Mouse (Mus musculus): ENCODE data around the gene Ace3. TPM values are rescaled to one million over a fixed set of nuclear protein-coding genes. Genes with fewer than 3 reads are reported as not detected.

Gene Ace3
- polyA plus RNA-seq, 2 experiments, result not detected

- Histone ChIP-seq H3K9me3 (ENCODE audit: control insufficient read depth, low read length) (no peaks in the 10 kb centered on the region), H3K27me3 (ENCODE audit: control insufficient read depth, insufficient read depth, low read length) (no peaks in the 10 kb centered on the region), H3K36me3 (ENCODE audit: control insufficient read depth, insufficient read depth, low read length) (peaks cover 47% of the 10 kb centered on the region), H3K27ac (replicated peaks; ENCODE audit: low read depth, low read length) (no peak overlapping the region), H3K4me1 (ENCODE audit: control insufficient read depth, insufficient read depth, low read length) (no peaks in the 10 kb centered on the region), H3K4me2 (replicated peaks; ENCODE audit: low read depth, low read length, severe bottlenecking) (no peak overlapping the region), H3K4me3 (replicated peaks; ENCODE audit: low read length) (no peak overlapping the region), H3K9ac (ENCODE audit: low read depth, low read length, severe bottlenecking) (no peak overlapping the region)
- DNase-seq (ENCODE audit: low spot score) (no peak), ATAC-seq (ENCODE audit: low FRiP score, low read depth) (no peak)
- 87% methylated on average over 9 of the region's 9 CpGs for WGBS
- TF ChIP-seq POLR2A (IDR thresholded peaks at IDR 0.05; ENCODE audit: borderline replicate concordance, extremely low read depth, insufficient read depth, insufficient read length), result no peak
Measured at GRCm38 (mm10) chr11:106046584-106046983, 52.1 kb downstream of the Ace3 start.

- 95% methylated on average over 2 of the region's 2 CpGs for WGBS
- no peak for TF ChIP-seq POLR2A (IDR thresholded peaks at IDR 0.05; ENCODE audit: borderline replicate concordance, extremely low read depth, insufficient read depth, insufficient read length)
- Histone ChIP-seq H3K4me1 (ENCODE audit: control insufficient read depth, insufficient read depth, low read length) (no peaks in the 10 kb centered on the region), H3K9ac (ENCODE audit: low read depth, low read length, severe bottlenecking) (no peak overlapping the region), H3K4me2 (replicated peaks; ENCODE audit: low read depth, low read length, severe bottlenecking) (no peak overlapping the region), H3K27me3 (ENCODE audit: control insufficient read depth, insufficient read depth, low read length) (no peaks in the 10 kb centered on the region), H3K9me3 (ENCODE audit: control insufficient read depth, low read length) (no peaks in the 10 kb centered on the region), H3K36me3 (ENCODE audit: control insufficient read depth, insufficient read depth, low read length) (peaks cover 90% of the 10 kb centered on the region), H3K27ac (replicated peaks; ENCODE audit: low read depth, low read length) (no peak overlapping the region), H3K4me3 (replicated peaks; ENCODE audit: low read length) (no peak overlapping the region)
- DNase-seq (ENCODE audit: low spot score) (no peak), ATAC-seq (ENCODE audit: low FRiP score, low read depth) (no peak)
Measured at GRCm38 (mm10) chr11:106053921-106054320, 59.4 kb downstream of the Ace3 start.

- over 99% methylated on average over 8 of the region's 8 CpGs for WGBS
- H3K36me3 ChIP-seq (ENCODE audit: control insufficient read depth, insufficient read depth, low read length), result peaks cover 90% of the 10 kb centered on the region
Measured at GRCm38 (mm10) chr11:106054600-106054999, 60.1 kb downstream of the Ace3 start.

More at GRCm38 (mm10) chr11:106054600-106054999, 60.1 kb downstream of the Ace3 start:
- DNase-seq (ENCODE audit: low spot score) (no peak), ATAC-seq (ENCODE audit: low FRiP score, low read depth) (no peak)
- no peak for TF ChIP-seq POLR2A (IDR thresholded peaks at IDR 0.05; ENCODE audit: borderline replicate concordance, extremely low read depth, insufficient read depth, insufficient read length)
- no peak overlapping the region for H3K4me3 ChIP-seq (replicated peaks; ENCODE audit: low read length)
- no peaks in the 10 kb centered on the region for H3K4me1 ChIP-seq (ENCODE audit: control insufficient read depth, insufficient read depth, low read length)
- no peaks in the 10 kb centered on the region for H3K27me3 ChIP-seq (ENCODE audit: control insufficient read depth, insufficient read depth, low read length)
- H3K4me2 ChIP-seq (replicated peaks; ENCODE audit: low read depth, low read length, severe bottlenecking), result no peak overlapping the region
- no peak overlapping the region for H3K9ac ChIP-seq (ENCODE audit: low read depth, low read length, severe bottlenecking)
- no peak overlapping the region for H3K27ac ChIP-seq (replicated peaks; ENCODE audit: low read depth, low read length)
- no peaks in the 10 kb centered on the region for H3K9me3 ChIP-seq (ENCODE audit: control insufficient read depth, low read length)

Other genes with a start within 250 kb of the Ace3 start
- 7.6 and 9.1 TPM in 2 replicates for gene Cyb561, start 41.3 kb upstream of the Ace3 start, polyA plus RNA-seq (2012; rRNA removed)
- gene Cyb561, start 41.3 kb upstream of the Ace3 start, polyA plus RNA-seq (2014; fragmentation: Nextera tagmentation; extraction: Ambion mirVana), result 15.8 and 17.7 TPM in 2 replicates
- gene Ace, start 26.7 kb upstream of the Ace3 start, polyA plus RNA-seq (2012; rRNA removed), result 1.4 and 1.5 TPM in 2 replicates
- 1.1 and 1.2 TPM in 2 replicates for gene Ace, start 26.7 kb upstream of the Ace3 start, polyA plus RNA-seq (2014; fragmentation: Nextera tagmentation; extraction: Ambion mirVana)
- 0.20 and 0.32 TPM in 2 replicates for gene Kcnh6, start 13.4 kb downstream of the Ace3 start, polyA plus RNA-seq (2012; rRNA removed)
- gene Kcnh6, start 13.4 kb downstream of the Ace3 start, polyA plus RNA-seq (2014; fragmentation: Nextera tagmentation; extraction: Ambion mirVana), result 0.23 and 0.32 TPM in 2 replicates
- 63.0 and 75.6 TPM in 2 replicates for gene Dcaf7, start 42.2 kb downstream of the Ace3 start, polyA plus RNA-seq (2012; rRNA removed)
- 63.3 and 71.6 TPM in 2 replicates for gene Dcaf7, start 42.2 kb downstream of the Ace3 start, polyA plus RNA-seq (2014; fragmentation: Nextera tagmentation; extraction: Ambion mirVana)
- gene Taco1, start 71.4 kb downstream of the Ace3 start, polyA plus RNA-seq (2012; rRNA removed), result 14.5 and 15.1 TPM in 2 replicates
- 7.4 and 7.8 TPM in 2 replicates for gene Taco1, start 71.4 kb downstream of the Ace3 start, polyA plus RNA-seq (2014; fragmentation: Nextera tagmentation; extraction: Ambion mirVana)
- gene Map3k3, start 89.9 kb downstream of the Ace3 start, polyA plus RNA-seq (2012; rRNA removed), result 48.5 and 54.5 TPM in 2 replicates
- gene Map3k3, start 89.9 kb downstream of the Ace3 start, polyA plus RNA-seq (2014; fragmentation: Nextera tagmentation; extraction: Ambion mirVana), result 33.3 and 37.5 TPM in 2 replicates
- gene Gm10840, start 166.2 kb downstream of the Ace3 start, polyA plus RNA-seq (2012; rRNA removed), result not detected in 2 replicates
- gene Gm10840, start 166.2 kb downstream of the Ace3 start, polyA plus RNA-seq (2014; fragmentation: Nextera tagmentation; extraction: Ambion mirVana), result not detected in 2 replicates
- 148 and 169 TPM in 2 replicates for gene Limd2, start 166.2 kb downstream of the Ace3 start, polyA plus RNA-seq (2012; rRNA removed)
- gene Limd2, start 166.2 kb downstream of the Ace3 start, polyA plus RNA-seq (2014; fragmentation: Nextera tagmentation; extraction: Ambion mirVana), result 237 and 260 TPM in 2 replicates
- gene Strada, start 207.5 kb downstream of the Ace3 start, polyA plus RNA-seq (2012; rRNA removed), result 46.8 and 62.2 TPM in 2 replicates
- 24.0 and 28.5 TPM in 2 replicates for gene Strada, start 207.5 kb downstream of the Ace3 start, polyA plus RNA-seq (2014; fragmentation: Nextera tagmentation; extraction: Ambion mirVana)
- 43.6 and 48.8 TPM in 2 replicates for gene Ccdc47, start 221.7 kb downstream of the Ace3 start, polyA plus RNA-seq (2012; rRNA removed)
- gene Ccdc47, start 221.7 kb downstream of the Ace3 start, polyA plus RNA-seq (2014; fragmentation: Nextera tagmentation; extraction: Ambion mirVana), result 63.7 and 66.1 TPM in 2 replicates
- 35.3 and 50.4 TPM in 2 replicates for gene Ddx42, start 222.3 kb downstream of the Ace3 start, polyA plus RNA-seq (2012; rRNA removed)
- gene Ddx42, start 222.3 kb downstream of the Ace3 start, polyA plus RNA-seq (2014; fragmentation: Nextera tagmentation; extraction: Ambion mirVana), result 63.9 and 73.3 TPM in 2 replicates